Mouse (Mus musculus): ENCODE data around the gene Plpp6.
A peak's percentile ranks its signal among the peaks of the same experiment; 100 is the strongest.

Gene Plpp6

DNA sequence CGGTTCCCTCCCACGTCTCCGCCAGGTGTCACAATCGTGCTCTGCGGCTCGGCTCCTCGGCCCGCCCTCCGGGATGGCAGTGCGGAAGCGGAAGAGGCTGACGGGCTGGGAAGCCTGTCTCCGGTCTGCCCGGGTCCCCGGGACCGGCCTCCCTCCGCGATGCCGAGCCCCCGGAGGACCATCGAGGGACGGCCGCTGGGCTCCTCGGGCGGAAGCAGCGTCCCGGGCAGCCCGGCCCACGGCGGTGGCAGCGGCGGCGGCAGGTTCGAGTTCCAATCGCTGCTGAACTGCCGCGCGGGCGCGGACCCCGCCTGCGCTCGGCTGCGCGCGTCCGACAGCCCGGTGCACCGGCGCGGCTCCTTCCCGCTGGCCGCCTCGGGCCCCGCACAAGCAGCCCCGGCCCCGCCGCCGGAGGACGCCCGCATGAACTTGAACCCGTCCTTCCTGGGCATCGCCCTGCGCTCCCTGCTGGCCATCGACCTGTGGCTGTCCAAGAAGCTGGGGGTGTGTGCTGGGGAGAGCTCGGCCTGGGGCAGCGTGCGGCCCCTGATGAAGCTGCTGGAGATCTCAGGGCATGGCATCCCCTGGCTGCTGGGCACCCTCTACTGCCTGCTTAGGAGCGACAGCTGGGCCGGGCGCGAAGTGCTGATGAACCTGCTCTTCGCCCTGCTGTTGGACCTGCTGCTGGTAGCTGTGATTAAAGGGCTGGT is at the start of gene Plpp6:
Gene Plpp6, plus strand, starts transcription at position 112 of the 710 bp plus-strand sequence.
- DNase-seq (ENCODE audit: low spot score), result peak; percentile 61

DNA sequence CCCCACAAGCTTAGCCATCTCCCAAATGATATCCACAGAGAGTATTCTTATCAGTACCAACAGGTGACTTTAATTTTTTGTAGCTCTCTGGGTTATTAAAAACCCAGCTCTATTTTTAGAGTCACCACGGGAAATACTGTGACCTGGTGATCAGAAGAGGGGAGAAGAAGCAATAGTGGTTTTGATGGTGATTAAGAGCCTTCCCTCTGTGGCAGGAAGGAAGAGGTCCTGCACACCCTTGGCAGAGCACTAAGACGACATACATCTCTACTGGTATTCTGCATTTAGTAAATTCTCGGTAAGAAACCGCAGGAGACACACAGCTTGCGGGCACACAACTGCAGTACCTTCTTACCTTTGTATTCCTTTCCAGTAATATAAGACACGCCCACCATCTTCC is 49.2 kb upstream of the Plpp6 start:
- DNase-seq (ENCODE audit: low spot score), result no peak

DNA sequence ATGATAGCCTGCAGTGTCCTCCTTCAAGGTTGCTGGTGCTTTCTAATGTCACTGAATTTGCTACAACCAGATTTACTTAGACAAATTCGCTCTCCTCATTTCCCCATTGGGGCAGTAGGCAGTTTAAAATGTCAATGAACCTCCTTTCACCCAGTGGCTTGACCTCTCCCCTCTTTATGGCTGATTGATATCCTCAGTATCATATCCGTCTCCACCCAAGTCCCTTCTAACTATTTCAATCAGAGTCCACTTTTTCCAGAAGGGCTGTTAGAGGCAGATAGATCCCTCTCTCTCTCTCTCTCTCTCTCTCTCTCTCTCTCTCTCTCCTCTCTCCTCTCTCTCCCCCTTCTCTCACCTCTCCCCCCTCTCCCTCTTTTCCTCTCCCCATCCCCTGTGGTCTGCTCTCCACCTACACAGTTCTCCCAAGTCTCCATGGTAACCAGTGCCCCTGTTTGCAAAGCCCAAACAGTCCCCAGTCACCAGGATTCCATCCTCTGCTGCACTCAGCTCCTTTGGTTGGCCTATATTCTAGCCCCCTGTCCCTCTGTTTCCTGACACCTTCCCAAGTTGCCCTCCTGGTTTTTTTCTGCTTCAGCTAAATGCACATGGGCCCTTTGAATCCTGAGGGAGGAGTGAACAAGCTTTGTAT is 48.0 kb upstream of the Plpp6 start:
- DNase-seq (ENCODE audit: low spot score), result no peak

DNA sequence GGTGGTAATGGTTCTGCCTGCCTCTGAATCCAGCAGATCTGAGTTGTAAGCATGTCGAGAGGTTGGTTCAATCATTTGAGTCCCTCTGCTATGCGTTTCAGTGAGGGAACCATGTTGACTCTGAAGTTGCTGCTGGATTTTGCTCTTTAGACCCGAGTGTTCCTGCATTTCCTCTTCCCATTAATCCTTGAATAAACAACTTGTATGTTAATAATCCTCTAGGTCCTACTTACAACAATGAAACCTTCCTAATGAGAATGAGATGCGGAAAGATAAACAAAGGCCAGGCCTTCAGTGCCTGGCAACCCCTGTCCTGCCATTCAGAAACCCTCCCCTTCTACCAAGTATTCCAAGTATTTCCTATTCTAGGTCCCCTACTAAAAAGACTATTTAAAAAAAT is 47.3 kb upstream of the Plpp6 start:
- DNase-seq (ENCODE audit: low spot score), result no peak

DNA sequence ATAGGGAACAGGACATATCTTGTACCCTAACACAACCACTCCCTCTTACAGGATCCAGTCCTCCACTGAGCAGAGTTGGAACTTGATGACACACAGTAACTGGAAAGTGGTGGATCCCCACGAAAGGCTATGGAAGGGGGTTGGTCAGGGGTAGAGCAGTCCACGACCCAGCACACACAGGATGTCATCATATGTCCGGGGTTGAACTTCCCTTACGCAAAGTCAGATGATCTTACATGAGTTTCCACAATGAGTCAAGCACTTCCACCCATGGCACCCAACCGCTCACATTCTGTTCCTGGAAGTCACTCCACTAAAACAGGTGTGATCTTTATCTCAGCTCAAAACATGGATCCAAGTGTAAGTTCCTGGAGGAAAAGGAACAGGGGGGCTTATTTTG is 45.9 kb upstream of the Plpp6 start:
- no peak for DNase-seq (ENCODE audit: low spot score)

DNA sequence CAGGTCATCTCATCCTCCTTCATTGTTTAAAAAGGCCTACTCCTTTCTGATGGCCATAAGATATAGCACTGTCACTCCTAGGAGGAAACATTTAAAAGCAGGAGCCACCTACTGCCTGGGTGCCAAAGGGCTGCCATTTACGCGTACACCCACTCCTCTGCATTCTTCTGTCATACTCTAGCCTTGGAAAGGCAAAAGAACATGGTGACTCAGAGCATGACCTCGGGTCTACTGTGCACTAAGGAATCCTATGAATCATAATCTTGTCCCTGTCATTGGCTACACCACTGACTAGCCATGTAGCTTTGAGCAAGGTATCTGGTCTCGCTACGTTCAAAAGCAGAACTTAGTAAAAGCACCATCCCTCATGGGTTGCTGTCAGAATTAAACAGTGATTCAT is 37.4 kb upstream of the Plpp6 start:
- no peak for DNase-seq (ENCODE audit: low spot score)

DNA sequence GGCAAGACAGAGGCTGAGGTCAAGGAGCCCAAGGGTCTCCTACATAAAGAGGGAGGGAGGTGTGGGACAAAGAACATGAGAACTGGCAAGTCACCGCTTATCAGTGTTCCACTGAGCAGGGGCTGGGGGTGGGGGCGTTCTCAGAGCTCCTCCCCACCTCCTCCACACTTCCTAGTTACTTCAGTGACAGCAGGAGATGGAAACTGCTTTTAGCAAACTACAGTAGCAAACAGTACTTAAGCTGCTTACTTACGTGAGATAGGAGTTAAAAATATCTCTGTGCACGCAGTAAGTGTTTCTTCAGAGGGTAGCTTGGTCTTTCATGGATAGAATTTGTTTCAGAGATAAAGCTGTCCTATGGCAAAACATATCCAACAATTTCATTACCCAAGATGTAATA is 36.4 kb upstream of the Plpp6 start:
- DNase-seq (ENCODE audit: low spot score), result no peak

DNA sequence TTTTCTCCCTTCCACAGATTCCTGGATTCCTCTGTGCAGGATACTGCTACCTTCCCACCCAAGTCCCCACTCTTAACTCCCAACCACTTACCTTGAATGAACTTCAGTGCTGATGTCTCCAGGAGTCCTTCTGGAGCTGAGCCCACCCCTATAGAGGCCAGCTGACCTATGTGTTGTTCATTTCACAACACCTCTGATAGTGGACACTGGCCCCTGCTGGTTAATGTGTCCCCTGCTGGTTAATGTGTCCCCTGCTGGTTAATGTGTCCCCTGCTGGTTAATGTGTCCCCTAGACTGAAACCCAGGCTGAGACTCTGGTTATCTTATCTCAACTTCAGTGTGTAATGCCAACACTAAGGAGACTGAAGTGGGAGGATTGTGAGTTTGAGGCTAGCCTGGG is 34.7 kb upstream of the Plpp6 start:
- no peak for DNase-seq (ENCODE audit: low spot score)

DNA sequence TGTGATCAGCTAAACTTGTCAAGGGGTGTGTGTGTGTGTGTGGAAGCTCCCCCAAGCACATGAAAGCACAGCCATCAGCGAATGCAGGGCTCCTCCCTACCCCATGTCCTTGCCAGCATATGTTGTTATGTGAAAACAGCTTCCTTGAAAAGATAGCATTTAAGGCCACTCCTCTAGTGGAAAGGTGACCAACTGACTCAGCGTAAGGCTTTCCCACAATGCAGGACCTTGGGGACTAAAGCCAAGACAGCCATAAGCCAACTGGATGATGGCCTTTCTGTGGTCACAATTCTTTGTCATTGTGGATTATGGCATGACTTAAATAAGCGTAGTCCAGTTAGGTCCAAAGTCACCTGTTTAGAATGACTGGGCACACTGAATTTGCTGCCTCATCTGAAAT is 28.9 kb upstream of the Plpp6 start:
- no peak for DNase-seq (ENCODE audit: low spot score)

DNA sequence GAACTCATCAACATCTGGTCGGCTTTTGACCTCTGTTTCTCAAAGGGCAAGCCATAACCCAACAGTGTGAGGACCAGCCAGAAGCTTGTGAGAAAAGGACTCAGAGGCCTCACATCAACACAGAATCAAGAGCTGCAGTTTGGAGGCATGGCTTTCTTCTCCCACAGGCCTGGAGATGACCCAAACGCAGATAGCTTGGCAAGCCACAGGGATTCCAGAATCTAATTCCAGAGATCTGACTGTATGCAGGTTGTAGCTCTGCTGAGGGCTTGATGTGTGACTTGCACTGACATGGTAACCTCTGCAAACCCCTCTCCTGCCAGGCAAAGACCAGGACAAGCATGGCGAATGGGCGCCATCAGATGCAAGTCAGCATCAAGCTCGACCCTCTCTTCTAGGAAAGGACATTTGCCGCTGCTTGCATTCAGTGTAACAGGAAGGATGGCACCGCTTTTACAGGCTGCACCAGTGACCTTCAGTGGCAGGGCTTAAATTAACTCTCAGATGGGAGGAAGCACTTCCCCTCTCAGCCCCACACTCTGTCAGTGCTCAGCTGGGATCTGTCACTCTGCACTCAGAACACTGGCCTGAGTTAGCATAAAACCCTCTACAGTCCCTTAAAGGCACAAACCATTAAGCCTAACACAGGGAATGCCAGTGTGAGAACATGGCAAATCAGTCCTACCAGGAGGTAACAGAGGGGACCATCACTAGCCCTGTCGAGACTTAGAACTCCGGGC is 23.4 kb upstream of the Plpp6 start:
- DNase-seq (ENCODE audit: low spot score), result no peak

DNA sequence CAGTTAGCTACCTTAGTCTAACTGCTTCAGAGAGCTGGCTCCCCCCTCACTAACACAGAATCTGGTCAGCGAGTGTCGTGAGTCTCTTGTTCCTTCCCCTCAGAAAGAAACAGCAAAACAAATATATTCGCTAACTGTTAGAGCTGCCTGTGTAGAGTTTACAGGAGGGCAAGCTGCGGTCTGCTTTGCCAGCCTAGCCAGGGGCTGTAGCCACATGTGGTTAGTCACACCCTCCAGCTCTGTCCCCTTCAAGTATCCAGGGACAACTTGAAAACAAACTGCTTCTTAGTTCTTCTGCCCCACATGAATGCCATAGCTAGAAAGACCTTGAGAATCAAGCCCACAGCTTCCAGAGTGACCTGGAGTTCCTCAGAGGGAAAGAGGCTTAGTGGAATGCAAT is 22.5 kb upstream of the Plpp6 start:
- DNase-seq (ENCODE audit: low spot score), result no peak

DNA sequence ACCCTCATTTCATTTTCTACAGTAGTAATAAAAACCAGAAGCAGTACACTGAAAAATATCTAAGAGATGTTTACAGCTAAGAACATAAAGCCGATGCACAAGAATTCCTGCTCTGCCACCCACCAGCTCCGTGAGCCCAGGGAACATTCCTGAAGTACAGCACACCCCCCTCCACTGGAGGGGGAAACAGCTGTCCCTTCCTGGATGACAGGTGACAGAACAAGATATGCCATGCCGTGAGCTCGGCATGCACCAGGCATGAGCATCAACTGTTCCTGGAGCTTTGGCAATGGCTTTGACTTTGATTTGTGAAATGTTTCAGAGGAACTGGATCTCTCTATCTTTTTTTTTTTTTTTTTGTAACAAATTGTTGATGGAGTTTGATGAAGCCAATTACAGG is 17.0 kb upstream of the Plpp6 start:
- no peak for DNase-seq (ENCODE audit: low spot score)

DNA sequence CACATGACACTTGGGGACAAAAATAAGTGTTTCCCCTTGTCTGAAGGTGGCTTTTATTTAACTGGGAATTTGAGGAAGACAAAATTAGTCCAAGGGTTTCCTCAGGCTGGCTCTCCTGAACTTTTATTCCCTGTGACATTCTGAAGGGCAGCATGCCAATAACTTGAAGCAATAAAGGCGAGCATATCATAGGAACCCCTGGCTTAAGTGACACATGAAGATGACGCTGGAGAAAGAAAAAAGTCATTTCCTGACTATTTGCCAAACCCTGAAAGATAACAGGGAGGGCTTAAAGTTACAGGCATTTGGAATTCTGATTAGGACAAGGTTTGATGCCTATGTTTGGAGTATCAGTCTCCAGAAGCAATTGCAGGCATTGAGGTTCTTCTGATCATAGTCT is 16.4 kb upstream of the Plpp6 start:
- DNase-seq (ENCODE audit: low spot score), result no peak

DNA sequence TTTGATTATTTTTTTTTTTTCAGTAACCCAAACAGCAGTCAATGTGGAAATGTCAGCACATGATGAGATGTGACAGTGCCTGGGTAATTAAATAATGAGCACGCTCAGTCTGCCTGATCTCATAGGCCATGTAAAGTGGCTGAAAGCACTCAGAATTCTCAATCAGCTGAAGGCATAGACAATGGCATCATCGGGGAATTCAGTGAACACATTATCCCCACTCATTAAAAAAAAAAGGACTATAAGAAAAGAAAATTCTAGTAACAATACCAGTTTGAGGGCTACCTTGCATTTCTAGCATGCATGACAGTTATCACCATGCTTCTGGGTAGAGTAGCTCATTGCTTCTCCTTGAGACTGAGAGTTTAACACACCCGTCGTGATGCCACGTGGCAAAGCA is 12.5 kb upstream of the Plpp6 start:
- no peak for DNase-seq (ENCODE audit: low spot score)

DNA sequence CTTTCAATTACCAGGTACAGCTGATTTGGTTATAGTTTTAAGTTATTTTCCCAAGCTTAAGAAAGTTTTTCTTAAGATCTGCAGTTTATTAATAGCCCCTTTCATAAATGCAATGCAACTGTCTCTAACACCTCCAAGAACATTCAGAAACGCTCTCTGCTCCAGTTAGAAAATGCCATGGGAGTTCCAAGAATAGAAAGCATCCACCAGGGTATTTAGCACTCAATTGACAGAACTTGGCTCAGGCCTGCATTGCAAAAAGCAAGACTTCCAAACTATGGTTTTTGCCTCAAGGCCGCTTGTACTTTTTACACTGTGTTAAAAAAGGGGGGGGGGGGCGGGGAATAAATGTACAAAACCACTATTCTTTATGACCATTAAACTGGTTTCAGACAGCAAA is 640 bp upstream of the Plpp6 start:
- DNase-seq (ENCODE audit: low spot score), result no peak

DNA sequence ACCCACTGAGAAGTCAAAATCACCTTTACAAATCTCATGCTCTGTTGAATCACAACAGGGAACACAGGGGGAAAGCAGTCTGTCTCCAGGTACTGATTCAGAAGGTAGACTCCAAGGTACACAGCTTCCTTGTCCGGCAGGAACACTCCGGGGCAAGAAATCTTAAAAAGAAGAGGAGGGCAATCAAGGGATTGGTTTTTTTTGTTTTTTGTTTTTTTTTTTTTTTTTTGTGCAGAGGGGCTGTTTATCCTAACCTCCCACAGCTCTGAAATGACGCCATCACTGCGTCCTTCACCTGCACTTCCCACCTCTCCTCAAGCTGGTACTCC is 276 bp upstream of the Plpp6 start:
- DNase-seq (ENCODE audit: low spot score), result no peak

DNA sequence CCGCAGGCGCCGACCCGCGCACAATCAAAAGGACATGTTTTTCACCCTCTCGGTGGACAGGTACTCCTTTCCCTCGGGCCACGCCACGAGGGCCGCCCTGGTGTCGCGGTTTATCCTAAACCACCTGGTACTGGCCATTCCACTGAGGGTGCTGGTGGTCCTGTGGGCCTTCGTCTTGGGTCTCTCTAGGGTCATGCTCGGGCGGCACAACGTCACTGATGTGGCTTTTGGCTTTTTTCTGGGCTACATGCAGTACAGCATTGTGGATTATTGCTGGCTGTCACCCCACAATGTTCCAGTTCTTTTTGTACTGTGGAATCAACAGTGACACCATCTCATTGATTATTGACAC is 775 bp downstream of the Plpp6 start:
- no peak for DNase-seq (ENCODE audit: low spot score)

DNA sequence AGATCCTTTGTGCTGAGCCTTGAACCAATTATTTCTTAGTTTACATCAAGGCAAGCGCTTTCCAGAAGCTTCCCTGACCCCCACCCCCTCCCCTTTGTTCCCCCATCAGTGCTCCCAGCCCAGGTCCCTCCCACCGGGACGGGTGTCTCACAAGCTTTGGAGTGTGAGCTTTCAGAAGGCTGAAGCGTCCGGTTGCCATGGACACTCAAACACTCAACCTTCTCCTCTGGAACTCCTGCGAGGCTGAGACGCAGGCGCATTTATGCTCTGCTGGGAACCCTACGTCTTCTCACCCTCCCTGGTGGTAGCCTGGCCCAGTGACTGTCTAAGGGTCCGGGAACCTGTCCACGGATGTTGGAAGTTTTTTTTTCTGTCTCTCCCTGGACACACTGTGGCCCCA is 3.9 kb downstream of the Plpp6 start, which contains the start of gene 4430402I18Rik:
Gene 4430402I18Rik, minus strand, starts transcription at position 149 of the 400 bp plus-strand sequence.
- no peak for DNase-seq (ENCODE audit: low spot score)

DNA sequence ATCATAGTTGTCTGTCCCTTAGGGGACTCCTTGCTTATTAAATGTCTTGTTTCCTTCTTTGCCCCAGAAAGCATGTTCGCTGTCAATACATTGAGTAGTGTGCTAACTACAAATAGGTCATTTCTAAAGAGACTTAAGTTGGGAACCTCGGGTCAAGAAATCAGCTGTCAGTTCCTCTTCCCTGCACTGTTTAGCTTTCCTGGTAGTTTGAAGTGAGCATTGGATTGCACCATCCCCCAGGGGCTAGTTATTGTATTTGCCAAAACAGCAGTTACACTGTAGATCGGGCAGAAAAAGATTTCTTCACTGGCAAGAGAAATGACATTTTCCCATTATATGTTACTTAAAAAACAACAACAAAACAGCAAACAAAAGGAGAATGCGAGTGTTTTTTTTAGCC is 4.4 kb downstream of the Plpp6 start:
- DNase-seq (ENCODE audit: low spot score), result no peak

DNA sequence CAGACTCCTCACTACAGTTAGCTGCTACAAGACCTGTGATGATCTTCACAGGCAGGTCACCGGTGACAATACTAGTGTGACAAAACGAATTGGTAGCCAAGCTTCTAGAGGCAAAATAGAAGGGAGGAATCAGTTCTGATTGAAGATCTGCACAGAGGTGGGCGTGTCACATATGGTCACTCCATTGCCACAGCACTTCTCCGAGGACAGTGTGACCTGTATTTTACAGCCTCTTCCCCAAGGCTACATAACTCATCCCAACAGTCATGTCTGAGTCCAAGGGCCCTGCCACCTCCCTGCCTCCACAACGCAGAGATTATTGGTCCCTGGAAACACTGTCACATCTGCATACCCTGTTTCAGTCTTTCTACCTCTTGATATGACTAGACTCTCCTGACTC is 5.5 kb downstream of the Plpp6 start:
- DNase-seq (ENCODE audit: low spot score), result no peak

DNA sequence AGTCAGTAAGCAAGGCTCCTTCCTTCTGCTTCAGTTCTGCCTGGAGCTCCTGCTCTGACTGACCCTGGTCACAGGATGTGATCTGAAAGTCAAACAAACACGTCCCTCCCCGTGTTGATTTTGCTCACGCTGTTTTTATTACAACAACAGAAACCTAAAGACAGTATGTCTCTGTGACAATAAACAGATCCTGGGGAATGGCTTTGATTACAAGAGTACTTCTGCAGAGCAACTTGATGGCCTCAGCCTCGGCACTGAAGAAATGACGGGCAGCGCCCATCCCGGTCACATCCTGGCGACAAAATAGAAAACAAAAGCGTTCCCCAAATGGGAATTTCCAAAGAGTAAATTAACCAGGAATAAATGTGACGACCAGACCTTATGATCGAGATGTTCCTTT is 6.5 kb downstream of the Plpp6 start:
- DNase-seq (ENCODE audit: low spot score), result no peak

DNA sequence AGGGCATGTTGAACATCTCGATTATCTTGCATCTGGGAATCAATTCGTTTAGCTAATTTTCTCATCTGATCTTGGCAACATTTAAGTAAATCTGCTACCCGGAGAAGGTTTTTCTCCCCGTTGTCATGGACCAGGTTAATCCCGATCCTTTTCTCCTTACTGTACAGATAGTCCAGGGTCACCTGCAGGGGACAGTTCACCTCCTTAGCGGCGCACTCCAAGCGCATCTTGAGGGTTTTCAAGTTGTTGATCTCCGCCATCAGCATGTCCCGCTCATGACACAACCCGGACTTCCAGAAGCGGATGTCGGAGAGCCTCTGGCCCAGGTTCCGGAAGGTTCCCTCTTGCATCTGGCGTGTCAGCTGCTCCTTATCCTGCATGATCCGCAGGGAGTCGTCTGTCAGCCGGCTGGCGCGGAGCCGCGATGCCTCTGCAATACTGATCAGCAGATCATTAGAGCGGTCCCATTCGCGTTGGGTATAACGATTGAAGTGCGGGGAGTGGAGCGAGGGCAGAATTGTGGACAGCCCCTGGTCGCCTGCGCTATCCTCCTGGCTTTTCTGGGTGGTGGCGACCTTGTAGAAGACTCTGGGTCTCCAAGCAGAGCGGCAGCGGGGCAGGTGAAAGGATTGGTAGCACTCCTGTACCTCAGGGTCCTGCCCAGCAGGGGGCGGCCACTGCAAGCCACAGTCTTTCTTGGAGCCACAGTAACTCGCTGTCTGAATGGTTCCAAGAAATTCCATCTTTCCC is 11.3 kb downstream of the Plpp6 start:
- DNase-seq (ENCODE audit: low spot score), result peak; percentile 45

DNA sequence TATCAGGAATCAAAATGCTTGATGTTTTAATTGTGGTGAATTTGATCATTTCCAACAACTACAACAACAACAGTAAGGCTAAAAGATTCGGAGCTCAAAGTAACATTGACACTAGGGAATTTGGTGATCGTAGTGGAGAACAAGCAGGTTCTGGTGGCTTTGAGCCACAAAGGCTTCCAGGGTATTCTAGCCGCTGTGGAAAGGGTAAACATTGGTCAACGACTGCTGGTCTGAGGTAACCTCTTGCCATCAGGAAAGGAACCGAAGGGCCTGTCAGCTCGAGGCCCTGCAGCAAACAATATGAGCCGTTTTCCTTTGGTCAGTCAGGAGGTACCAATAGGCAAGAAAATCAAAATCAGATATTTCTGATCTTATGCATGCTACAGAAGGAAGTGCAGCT is 18.9 kb downstream of the Plpp6 start:
- no peak for DNase-seq (ENCODE audit: low spot score)

Data from ovary, postnatal 10 days (tissue).